Mouse (Mus musculus): Measurements from ENCODE around the gene Ddx54. TPM values are rescaled to one million over a fixed set of nuclear protein-coding genes. Genes with fewer than 3 reads are reported as not detected.

Ddx54 gene
- total and polyA plus RNA-seq, 2 experiments from 2014 or later: 32.6 to 36.2 TPM

DNA sequence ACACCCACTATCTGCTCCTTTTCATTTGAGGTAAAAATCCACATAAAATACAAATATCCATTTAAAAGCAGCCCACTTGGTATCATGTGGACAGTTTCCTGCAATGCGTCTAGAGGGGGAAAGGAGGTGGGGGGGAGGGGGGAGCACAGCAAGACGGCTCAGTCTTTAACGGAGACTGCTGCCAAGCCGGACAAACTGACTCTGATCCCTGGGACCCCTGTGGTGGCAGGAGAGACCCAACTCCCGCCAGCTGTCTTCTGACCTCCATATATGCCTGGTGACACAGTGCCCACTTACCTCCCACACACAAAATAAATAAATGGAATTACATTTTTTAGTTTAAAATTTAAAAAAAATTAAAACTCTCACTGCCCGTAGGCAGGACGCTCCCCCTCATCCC is 9.0 kb upstream of the Ddx54 start:
- H3K4me3 ChIP-seq (ENCODE audit: low read depth, low read length): no peak overlapping the region
- H3K4me2 ChIP-seq (ENCODE audit: low read depth, low read length, poor library complexity, severe bottlenecking): no peak overlapping the region
- H3K27ac ChIP-seq (ENCODE audit: low read depth, low read length): no peak overlapping the region
- no peak for TF ChIP-seq CTCF (IDR thresholded peaks at IDR 0.05)
- DNase-seq (ENCODE audit: low spot score) (no peak), ATAC-seq (ENCODE audit: low FRiP score) (no peak)
- H3K9me3 ChIP-seq (ENCODE audit: low read length): no peaks in the 10 kb centered on the region
- H3K36me3 ChIP-seq (ENCODE audit: insufficient read depth, low read length): 0 out of 2 replicates have a peak, but pooled peaks cover 3% of the 10 kb centered on the region
- WGBS: 51% methylated on average over 7 of the region's 7 CpGs
- H3K9ac ChIP-seq (replicated peaks; ENCODE audit: low read length, poor library complexity, severe bottlenecking): no peak overlapping the region
- H3K4me1 ChIP-seq (ENCODE audit: insufficient read depth, low read length): no peaks in the 10 kb centered on the region
- H3K27me3 ChIP-seq (ENCODE audit: insufficient read depth, low read length): no peaks in the 10 kb centered on the region

GRCm38 (mm10) chr5:120604839-120605238 is 7.7 kb upstream of the Ddx54 start:
- peak overlapping the region; percentile 59 for H3K9ac ChIP-seq (replicated peaks; ENCODE audit: low read length, poor library complexity, severe bottlenecking)
- 0 out of 2 replicates have a peak, but pooled peaks cover 4% of the 10 kb centered on the region for H3K36me3 ChIP-seq (ENCODE audit: insufficient read depth, low read length)
- H3K4me2 ChIP-seq (ENCODE audit: low read depth, low read length, poor library complexity, severe bottlenecking): peak overlapping the region; percentile 64
- WGBS: 3% methylated on average over 6 of the region's 6 CpGs
- no peaks in the 10 kb centered on the region for H3K27me3 ChIP-seq (ENCODE audit: insufficient read depth, low read length)
- peak; percentile 90 for TF ChIP-seq CTCF (IDR thresholded peaks at IDR 0.05)
- H3K9me3 ChIP-seq (ENCODE audit: low read length): no peaks in the 10 kb centered on the region
- peak overlapping the region; percentile 82 for H3K27ac ChIP-seq (ENCODE audit: low read depth, low read length)
- no peaks in the 10 kb centered on the region for H3K4me1 ChIP-seq (ENCODE audit: insufficient read depth, low read length)
- DNase-seq (ENCODE audit: low spot score) (peak; percentile 92), ATAC-seq (ENCODE audit: low FRiP score) (peak; percentile 65; the same call in 1 of the 2 replicates)
- H3K4me3 ChIP-seq (ENCODE audit: low read depth, low read length): peak overlapping the region; percentile 34

DNA sequence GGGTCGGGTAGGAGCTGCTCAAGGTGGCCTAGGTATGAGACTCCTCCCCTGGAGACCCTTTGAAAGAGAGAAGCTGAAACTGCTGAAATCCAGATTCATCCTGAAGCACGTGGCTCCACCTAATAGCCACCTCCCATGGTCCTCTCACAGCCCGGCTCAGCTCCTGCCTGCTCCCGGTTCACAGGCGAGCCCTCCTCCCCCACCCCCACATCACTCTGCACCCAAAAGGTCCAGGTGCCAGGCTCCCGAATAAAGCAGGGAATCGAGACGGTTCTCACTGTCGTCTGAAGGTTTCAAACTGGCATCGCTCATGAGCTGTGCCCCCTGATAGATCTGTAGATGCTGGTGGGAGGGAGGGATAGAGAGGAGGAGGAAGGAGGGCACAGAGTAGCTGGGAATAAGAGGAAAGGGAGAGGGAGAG is 7.3 kb upstream of the Ddx54 start:
- Histone ChIP-seq H3K27me3 (ENCODE audit: insufficient read depth, low read length) (no peaks in the 10 kb centered on the region), H3K36me3 (ENCODE audit: insufficient read depth, low read length) (0 out of 2 replicates have a peak, but pooled peaks cover 4% of the 10 kb centered on the region), H3K4me2 (ENCODE audit: low read depth, low read length, poor library complexity, severe bottlenecking) (peak overlapping the region; percentile 64), H3K4me3 (ENCODE audit: low read depth, low read length) (peak overlapping the region; percentile 34), H3K9ac (replicated peaks; ENCODE audit: low read length, poor library complexity, severe bottlenecking) (peak overlapping the region; percentile 59), H3K4me1 (ENCODE audit: insufficient read depth, low read length) (no peaks in the 10 kb centered on the region), H3K9me3 (ENCODE audit: low read length) (no peaks in the 10 kb centered on the region), H3K27ac (ENCODE audit: low read depth, low read length) (peak overlapping the region; percentile 82)
- TF ChIP-seq CTCF (IDR thresholded peaks at IDR 0.05): no peak
- 2% methylated on average over 10 of the region's 10 CpGs for WGBS
- ATAC-seq (ENCODE audit: low FRiP score) (peak; percentile 48), DNase-seq (ENCODE audit: low spot score) (peak; percentile 36)

DNA sequence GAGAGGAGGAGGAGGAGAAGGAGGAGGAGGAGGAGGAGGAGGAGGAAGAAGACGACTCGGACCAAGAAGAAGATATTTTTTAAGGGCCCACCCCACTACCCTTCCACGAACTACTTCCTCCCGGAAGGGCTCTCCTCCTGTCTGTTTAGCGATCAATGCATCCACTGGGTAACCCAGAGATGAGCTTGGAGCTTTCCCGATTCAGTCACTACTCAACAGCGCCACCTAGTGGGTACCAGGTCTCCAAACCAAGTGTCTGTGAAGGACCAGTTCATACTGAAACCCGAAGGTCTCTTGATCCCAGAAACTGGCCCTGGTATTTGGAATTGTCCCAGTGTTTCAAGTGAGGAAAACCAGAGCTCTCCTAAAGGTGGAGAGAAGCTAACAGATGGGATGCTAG is 6.9 kb upstream of the Ddx54 start:
- Histone ChIP-seq H3K36me3 (ENCODE audit: insufficient read depth, low read length) (0 out of 2 replicates have a peak, but pooled peaks cover 4% of the 10 kb centered on the region), H3K4me1 (ENCODE audit: insufficient read depth, low read length) (no peaks in the 10 kb centered on the region), H3K4me3 (ENCODE audit: low read depth, low read length) (peak overlapping the region; percentile 34), H3K27ac (ENCODE audit: low read depth, low read length) (peak overlapping the region; percentile 82; the same call in 1 of the 2 replicates), H3K27me3 (ENCODE audit: insufficient read depth, low read length) (no peaks in the 10 kb centered on the region), H3K9ac (replicated peaks; ENCODE audit: low read length, poor library complexity, severe bottlenecking) (peak overlapping the region; percentile 59), H3K9me3 (ENCODE audit: low read length) (no peaks in the 10 kb centered on the region), H3K4me2 (ENCODE audit: low read depth, low read length, poor library complexity, severe bottlenecking) (peak overlapping the region; percentile 64)
- ATAC-seq (ENCODE audit: low FRiP score): peak; percentile 72
- DNase-seq (ENCODE audit: low spot score): peak; percentile 97
- TF ChIP-seq CTCF (IDR thresholded peaks at IDR 0.05): peak; percentile 96
- 1% methylated on average over 8 of the region's 8 CpGs for WGBS

DNA sequence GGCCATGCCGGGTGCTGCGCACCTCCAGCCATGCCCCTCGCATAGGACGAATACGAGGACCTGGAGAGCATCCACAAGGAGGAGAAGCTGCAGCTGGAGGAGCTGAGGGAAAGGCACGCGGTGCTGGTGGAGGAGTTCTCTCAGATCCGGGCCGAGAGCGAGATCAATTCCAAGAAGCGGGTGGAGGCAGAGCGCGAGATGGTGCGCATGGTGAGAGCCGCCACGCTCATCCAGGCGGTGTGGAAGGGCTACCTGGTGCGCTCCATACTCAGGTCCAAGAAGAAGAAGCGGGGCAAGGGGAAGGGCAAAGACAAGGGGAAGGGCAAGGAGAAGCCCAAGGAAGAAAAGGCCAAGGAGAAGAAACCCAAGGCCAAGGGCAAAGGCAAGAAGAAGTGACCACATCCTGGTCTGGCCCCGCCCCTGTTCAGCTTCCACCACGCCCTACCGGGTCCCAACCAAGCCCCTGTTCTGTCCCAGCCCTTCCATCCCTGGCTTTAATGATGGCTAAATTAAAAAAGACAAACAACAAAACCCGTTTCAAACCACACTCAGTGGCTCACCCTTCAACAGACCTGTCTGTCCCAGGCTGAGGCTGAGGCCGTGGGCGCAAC is 5.8 kb upstream of the Ddx54 start:
- Histone ChIP-seq H3K4me3 (ENCODE audit: low read depth, low read length) (no peak overlapping the region), H3K9me3 (ENCODE audit: low read length) (no peaks in the 10 kb centered on the region), H3K27me3 (ENCODE audit: insufficient read depth, low read length) (no peaks in the 10 kb centered on the region), H3K4me2 (ENCODE audit: low read depth, low read length, poor library complexity, severe bottlenecking) (no peak overlapping the region), H3K36me3 (ENCODE audit: insufficient read depth, low read length) (0 out of 2 replicates have a peak, but pooled peaks cover 4% of the 10 kb centered on the region), H3K9ac (replicated peaks; ENCODE audit: low read length, poor library complexity, severe bottlenecking) (no peak overlapping the region), H3K4me1 (ENCODE audit: insufficient read depth, low read length) (peaks cover 8% of the 10 kb centered on the region; the same call in 1 of the 2 replicates), H3K27ac (ENCODE audit: low read depth, low read length) (no peak overlapping the region)
- ATAC-seq (ENCODE audit: low FRiP score) (no peak), DNase-seq (ENCODE audit: low spot score) (no peak)
- no peak for TF ChIP-seq CTCF (IDR thresholded peaks at IDR 0.05)
- WGBS: 71% methylated on average over 25 of the region's 25 CpGs

DNA sequence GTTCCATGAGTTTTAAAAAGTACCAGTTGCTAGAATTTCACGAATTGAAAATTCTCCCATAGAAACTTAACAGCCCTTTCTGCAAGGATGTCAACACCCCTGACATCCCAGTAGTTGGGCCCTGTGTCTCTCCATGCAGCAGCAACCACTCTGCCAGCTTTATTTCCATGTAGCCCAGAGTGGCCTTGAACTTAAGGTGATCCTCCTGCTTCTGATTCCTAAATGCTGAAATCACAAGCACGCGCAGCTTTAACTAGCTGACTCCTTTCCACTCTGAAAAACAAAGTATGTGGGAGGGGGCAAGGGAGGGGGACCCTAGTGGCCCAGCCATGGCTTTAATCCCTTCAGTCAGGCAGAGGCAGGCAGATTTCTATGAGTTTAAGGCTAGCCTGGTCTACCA is 5.2 kb upstream of the Ddx54 start:
- TF ChIP-seq CTCF (IDR thresholded peaks at IDR 0.05): no peak
- ATAC-seq (ENCODE audit: low FRiP score): no peak
- Histone ChIP-seq H3K4me2 (ENCODE audit: low read depth, low read length, poor library complexity, severe bottlenecking) (no peak overlapping the region), H3K27me3 (ENCODE audit: insufficient read depth, low read length) (no peaks in the 10 kb centered on the region), H3K4me3 (ENCODE audit: low read depth, low read length) (no peak overlapping the region), H3K9ac (replicated peaks; ENCODE audit: low read length, poor library complexity, severe bottlenecking) (no peak overlapping the region), H3K9me3 (ENCODE audit: low read length) (no peaks in the 10 kb centered on the region), H3K4me1 (ENCODE audit: insufficient read depth, low read length) (peaks cover 8% of the 10 kb centered on the region; the same call in 1 of the 2 replicates), H3K27ac (ENCODE audit: low read depth, low read length) (no peak overlapping the region), H3K36me3 (ENCODE audit: insufficient read depth, low read length) (0 out of 2 replicates have a peak, but pooled peaks cover 4% of the 10 kb centered on the region)
- no peak for DNase-seq (ENCODE audit: low spot score)
- WGBS: 82% methylated on average over 3 of the region's 3 CpGs
